Mouse (Mus musculus) testis, postnatal 10 days (tissue): Measurements from ENCODE around the gene Ptges2.

ENCODE experiments used
- DNase-seq: peaks from one replicate; pipeline ENCODE4 v3.0.0; 2021; ENCODE audit warnings: low spot score

The Ptges2 gene

GRCm38 (mm10) chr2:32440164-32440563 lies 44.5 kb downstream of the Ptges2 start:
- DNase-seq: no peak

GRCm38 (mm10) chr2:32440632-32441031 lies 44.9 kb downstream of the Ptges2 start:
- DNase-seq: no peak

GRCm38 (mm10) chr2:32441550-32441949 lies 45.9 kb downstream of the Ptges2 start:
- no peak for DNase-seq

GRCm38 (mm10) chr2:32445535-32445934 lies 49.8 kb downstream of the Ptges2 start:
- DNase-seq: no peak

- DNase-seq: no peak
Observed at GRCm38 (mm10) chr2:32447264-32447936, 51.7 kb downstream of the Ptges2 start.

- no peak for DNase-seq
Observed at GRCm38 (mm10) chr2:32448480-32448879, 52.8 kb downstream of the Ptges2 start.

GRCm38 (mm10) chr2:32449761-32450754 lies 54.4 kb downstream of the Ptges2 start, which contains the start of gene Naif1:
TSS of gene Naif1 (plus strand) at chr2:32450457.
- no peak for DNase-seq

- peak; percentile 99 for DNase-seq
Observed at GRCm38 (mm10) chr2:32450881-32451844, 55.5 kb downstream of the Ptges2 start, which contains the start of gene Slc25a25. TSS of gene Slc25a25 (minus strand) at chr2:32451445.

GRCm38 (mm10) chr2:32451870-32452372 lies 56.2 kb downstream of the Ptges2 start:
- DNase-seq: peak; percentile 98

GRCm38 (mm10) chr2:32452441-32452971 lies 56.8 kb downstream of the Ptges2 start:
- peak; percentile 57 for DNase-seq

GRCm38 (mm10) chr2:32453641-32454303 lies 58.1 kb downstream of the Ptges2 start:
- DNase-seq: no peak

- DNase-seq: no peak
Observed at GRCm38 (mm10) chr2:32454633-32455032, 58.9 kb downstream of the Ptges2 start.

- no peak for DNase-seq
Observed at GRCm38 (mm10) chr2:32455101-32455500, 59.4 kb downstream of the Ptges2 start.
